Mouse (Mus musculus) cerebellum, postnatal 25 days (tissue): ENCODE data around the gene Smad9.
A peak's percentile ranks its signal among the peaks of the same experiment; 100 is the strongest.

Experiments used
- DNase-seq, 2 experiments: peaks; one replicate each; pipeline ENCODE4 v3.0.0; 2021; ENCODE audit warnings: mixed read lengths in 2 of 2

Gene Smad9

GRCm38 (mm10) chr3:54811616-54812015, 56.2 kb downstream of the Smad9 start:
- no peak for DNase-seq

- DNase-seq, result no peak
Observed at GRCm38 (mm10) chr3:54813418-54813988, 58.1 kb downstream of the Smad9 start.

- no peak for DNase-seq
Observed at GRCm38 (mm10) chr3:54814622-54815021, 59.2 kb downstream of the Smad9 start.

- DNase-seq, result peak in 1 of 2 experiments; percentile 50
Observed at GRCm38 (mm10) chr3:54815292-54815691, 59.9 kb downstream of the Smad9 start.

- no peak for DNase-seq
Observed at GRCm38 (mm10) chr3:54822526-54822925, 67.1 kb downstream of the Smad9 start.

- DNase-seq, result no peak
Observed at GRCm38 (mm10) chr3:54832491-54832890, 77.1 kb downstream of the Smad9 start.

GRCm38 (mm10) chr3:54835421-54835820, 80.0 kb downstream of the Smad9 start:
- DNase-seq, result peak in 1 of 2 experiments; percentile 6
